Mouse (Mus musculus) forebrain, embryonic 16.5 days (tissue): ENCODE results near the gene Gm49337. TPM values are rescaled to one million over a fixed set of nuclear protein-coding genes. Genes with fewer than 3 reads are reported as not detected.
"Not testable (repeated sequence)": the region's sequence is repeated elsewhere in the genome, so short reads cannot be mapped to it uniquely, and the experiment has no call there.

Experiments
- ATAC-seq: fragments of 200-750 bp; cut with Nextera tagmentation; 2 replicates; pipeline ENCODE4 v1.8.0; 2017; ENCODE audit warnings: mild to moderate bottlenecking, moderate library complexity
- H3K27ac ChIP-seq: fragments of 300-500 bp; sonication (generic); 2 replicates; pipeline ENCODE4 v1.5.1; 2014; ENCODE audit warnings: low read length, control low read depth
- H3K27me3 ChIP-seq: fragments of 300-500 bp; sonication (generic); replicated peaks from 2 replicates; pipeline ENCODE4 v1.6.1; 2014; ENCODE audit warnings: low read length; ENCODE audit not compliant: control insufficient read depth, insufficient read depth
- H3K36me3 ChIP-seq: fragments of 300-500 bp; sonication (generic); 2 replicates; pipeline ENCODE4 v1.6.1; 2014; ENCODE audit not compliant: control insufficient read depth, insufficient read depth
- H3K4me1 ChIP-seq: fragments of 300-500 bp; sonication (generic); replicated peaks from 2 replicates; pipeline ENCODE4 v1.6.1; 2014; ENCODE audit warnings: low read length; ENCODE audit not compliant: control insufficient read depth, insufficient read depth
- H3K4me2 ChIP-seq: fragments of 300-500 bp; sonication (generic); 2 replicates; pipeline ENCODE4 v1.6.1; 2014; ENCODE audit warnings: mild to moderate bottlenecking, low read length, control low read depth
- H3K4me3 ChIP-seq: fragments of 300-500 bp; sonication (generic); replicated peaks from 2 replicates; pipeline ENCODE4 v1.5.1; 2014; ENCODE audit warnings: mild to moderate bottlenecking, low read length, control low read depth
- H3K9ac ChIP-seq: fragments of 300-500 bp; sonication (generic); replicated peaks from 2 replicates; pipeline ENCODE4 v1.6.1; 2014; ENCODE audit warnings: low read depth, low read length, control low read depth
- H3K9me3 ChIP-seq: fragments of 300-500 bp; sonication (generic); 2 replicates; pipeline ENCODE4 v1.6.1; 2016; ENCODE audit warnings: low read length; ENCODE audit not compliant: control insufficient read depth
- WGBS: fragments of 180-500 bp; shearing (Covaris S2); extraction: QIAGEN DNeasy Blood & Tissue Kit; methylation state at CpG from one replicate; pipeline ENCODE4 v1.1.7; 2014; 5-methylcytosine and 5-hydroxymethylcytosine counted together
- polyA plus RNA-seq: library from polyadenylated mRNA; unstranded; fragments of >200 nt; fragmentation: Nextera tagmentation; extraction: Ambion mirVana; gene quantifications from 2 replicates; pipeline ENCODE4 v1.2.1, GENCODE M21; 2015

The Gm49337 gene
- polyA plus RNA-seq, 1 experiment from 2014 or later, result not detected

DNA sequence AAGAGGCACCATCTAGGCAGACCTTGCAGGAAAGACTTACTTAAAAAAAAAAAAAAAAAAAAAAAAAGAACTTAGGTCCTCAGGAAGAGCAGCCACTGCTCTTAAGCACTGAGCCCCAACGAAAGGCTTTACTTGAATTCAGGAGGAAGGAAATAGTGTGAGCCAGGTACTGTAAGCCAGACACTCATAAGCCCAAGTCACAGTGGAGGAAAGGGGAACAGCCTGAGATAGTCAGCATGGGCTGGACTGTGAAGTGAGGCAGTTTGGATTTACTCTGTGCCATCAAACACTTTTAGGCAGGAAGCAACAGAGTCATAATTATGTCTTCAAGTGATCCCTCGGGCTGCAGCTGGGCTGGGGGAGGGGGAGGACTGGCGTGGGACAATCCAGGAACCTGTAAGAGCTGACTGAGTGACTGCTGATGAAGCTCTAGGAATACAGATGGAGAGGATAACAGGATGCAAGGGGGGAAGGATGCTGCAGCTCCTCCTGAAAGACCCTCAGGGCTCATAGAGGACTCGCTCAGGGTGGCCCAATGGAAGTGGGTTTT, 19.2 kb downstream of the Gm49337 start:
- ATAC-seq, result no peak
- 68% methylated on average over 4 of the region's 4 CpGs for WGBS

DNA sequence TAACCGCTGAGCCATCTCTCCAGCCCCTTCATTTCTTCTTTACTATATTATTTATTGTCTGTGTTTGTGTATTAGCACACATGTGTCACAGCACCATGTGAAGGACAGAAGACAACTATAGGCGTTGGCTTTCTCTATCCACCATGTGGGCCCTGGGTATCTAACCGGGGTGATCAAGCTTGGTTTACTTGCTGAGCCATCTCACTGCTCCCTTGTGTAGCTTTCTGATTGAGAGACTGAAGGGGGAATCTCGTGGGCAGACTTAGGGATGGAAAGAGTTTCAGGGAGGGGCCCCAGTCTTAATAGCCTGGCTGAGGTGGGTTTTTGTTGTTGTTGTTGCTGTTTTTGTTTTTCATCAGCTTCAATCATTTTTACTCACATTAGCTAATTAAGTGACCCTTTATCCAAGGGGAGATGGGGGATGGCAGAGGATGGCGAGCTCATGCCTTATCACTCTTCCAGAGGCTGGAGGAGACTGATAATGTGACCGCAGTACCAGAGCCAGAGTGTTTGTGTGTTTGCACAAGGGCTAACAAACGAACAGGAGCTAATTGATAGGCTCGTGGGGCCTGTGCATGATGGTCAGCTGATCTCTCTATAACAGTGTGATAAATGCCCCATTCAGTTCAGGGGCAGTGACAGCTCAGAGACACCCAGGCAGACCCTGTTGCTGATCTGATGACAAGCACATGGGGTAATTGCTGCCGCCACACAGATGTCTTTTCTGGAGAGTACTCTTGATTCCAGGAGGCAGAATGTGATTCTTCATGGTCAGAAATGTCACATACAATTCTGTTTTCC, 20.6 kb downstream of the Gm49337 start:
- H3K4me2 ChIP-seq, result no peak overlapping the region
- H3K36me3 ChIP-seq, result no peaks in the 10 kb centered on the region
- 64% methylated on average over 9 of the region's 9 CpGs for WGBS
- H3K4me1 ChIP-seq, result no peaks in the 10 kb centered on the region
- no peak overlapping the region for H3K4me3 ChIP-seq
- no peak overlapping the region for H3K9ac ChIP-seq
- no peaks in the 10 kb centered on the region for H3K9me3 ChIP-seq
- no peak for ATAC-seq
- H3K27ac ChIP-seq, result no peak overlapping the region
- no peaks in the 10 kb centered on the region for H3K27me3 ChIP-seq

More for the DNA sequence above, 19.2 kb downstream of the Gm49337 start:
- Histone ChIP-seq H3K4me2 (no peak overlapping the region), H3K4me3 (no peak overlapping the region), H3K9me3 (no peaks in the 10 kb centered on the region), H3K27me3 (no peaks in the 10 kb centered on the region), H3K27ac (no peak overlapping the region), H3K4me1 (no peaks in the 10 kb centered on the region), H3K36me3 (no peaks in the 10 kb centered on the region), H3K9ac (no peak overlapping the region)

DNA sequence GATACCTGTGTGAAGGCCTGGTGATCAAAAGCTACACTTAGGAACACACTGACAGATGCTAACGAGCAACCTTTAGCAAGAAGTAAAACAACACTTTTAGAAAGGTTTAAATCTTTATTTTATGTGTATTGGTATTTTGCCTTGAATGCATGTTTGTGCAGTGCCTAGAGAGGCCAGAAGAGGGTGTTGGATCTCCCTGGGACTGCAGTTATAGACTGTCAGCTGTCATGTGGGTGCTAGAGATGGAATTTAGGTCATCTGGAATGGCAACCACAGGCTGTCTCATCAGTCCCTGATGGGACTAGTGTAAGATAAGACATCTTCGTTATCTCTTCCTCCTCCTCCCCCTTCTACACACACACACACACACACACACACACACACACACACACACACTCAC, 25.2 kb downstream of the Gm49337 start:
- no peak for ATAC-seq
- Histone ChIP-seq H3K27me3 (no peaks in the 10 kb centered on the region), H3K27ac (no peak overlapping the region), H3K4me3 (no peak overlapping the region), H3K36me3 (no peaks in the 10 kb centered on the region), H3K9ac (no peak overlapping the region), H3K9me3 (no peaks in the 10 kb centered on the region), H3K4me2 (no peak overlapping the region), H3K4me1 (no peaks in the 10 kb centered on the region)
- WGBS, result 76% methylated on average over 2 of the region's 2 CpGs

DNA sequence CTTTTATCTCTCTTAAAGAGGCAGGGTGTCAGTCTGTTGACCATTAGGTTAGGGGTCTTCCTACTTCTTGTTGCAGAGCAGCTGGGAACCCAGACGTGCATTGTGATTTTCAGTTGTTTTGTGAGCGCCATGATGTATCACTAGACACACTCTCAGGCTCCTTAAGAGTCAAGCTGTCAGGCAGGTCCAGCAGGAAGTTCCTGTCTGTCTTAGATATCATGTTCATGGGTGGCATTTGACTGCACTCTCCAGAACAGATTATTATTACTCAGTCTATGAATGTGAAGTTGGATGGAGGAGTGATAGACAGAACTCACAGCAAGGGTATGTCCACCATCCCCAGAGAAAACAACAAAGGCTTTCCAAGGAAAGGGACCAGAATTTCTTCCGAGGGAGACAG, 31.2 kb downstream of the Gm49337 start:
- no peaks in the 10 kb centered on the region for H3K36me3 ChIP-seq
- H3K27ac ChIP-seq, result no peak overlapping the region
- H3K4me3 ChIP-seq, result no peak overlapping the region
- H3K9me3 ChIP-seq, result no peaks in the 10 kb centered on the region
- no peak overlapping the region for H3K4me2 ChIP-seq
- H3K27me3 ChIP-seq, result no peaks in the 10 kb centered on the region
- no peak for ATAC-seq
- WGBS, result 78% methylated on average over 3 of the region's 3 CpGs
- H3K4me1 ChIP-seq, result no peaks in the 10 kb centered on the region
- no peak overlapping the region for H3K9ac ChIP-seq

DNA sequence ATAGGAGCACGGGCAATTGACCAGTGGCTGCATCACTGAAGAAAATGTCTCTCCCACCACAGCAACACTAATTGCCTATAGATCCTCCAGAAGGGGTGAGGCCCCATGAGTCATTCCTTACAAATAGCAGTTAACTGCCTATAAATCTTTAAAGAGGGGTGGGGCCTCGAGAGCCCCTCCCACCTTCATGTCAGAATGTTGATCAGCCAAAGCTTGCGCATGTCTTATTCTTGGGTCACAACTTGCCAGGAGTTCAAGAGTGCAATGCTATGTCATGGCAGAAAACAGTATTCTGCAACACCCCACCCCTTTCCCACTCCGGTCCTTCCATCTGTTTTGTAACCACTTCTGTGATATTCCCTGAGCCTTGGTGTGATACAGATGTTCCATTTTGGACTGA, 33.3 kb downstream of the Gm49337 start:
- Histone ChIP-seq H3K9me3 (no peaks in the 10 kb centered on the region), H3K4me1 (no peaks in the 10 kb centered on the region), H3K36me3 (no peaks in the 10 kb centered on the region), H3K4me2 (no peak overlapping the region), H3K9ac (no peak overlapping the region), H3K27me3 (no peaks in the 10 kb centered on the region), H3K27ac (no peak overlapping the region), H3K4me3 (no peak overlapping the region)
- no peak for ATAC-seq
- 90% methylated on average over 4 of the region's 4 CpGs for WGBS

- ATAC-seq, result no peak
- no peaks in the 10 kb centered on the region for H3K9me3 ChIP-seq
- H3K9ac ChIP-seq, result no peak overlapping the region
- no peak overlapping the region for H3K4me3 ChIP-seq
- no peaks in the 10 kb centered on the region for H3K36me3 ChIP-seq
- H3K4me2 ChIP-seq, result no peak overlapping the region
- no peak overlapping the region for H3K27ac ChIP-seq
- H3K4me1 ChIP-seq, result no peaks in the 10 kb centered on the region
- H3K27me3 ChIP-seq, result no peaks in the 10 kb centered on the region
- 78% methylated on average over 1 of the region's 1 CpGs for WGBS
Measured at GRCm38 (mm10) chr4:116208891-116209290, 35.7 kb downstream of the Gm49337 start.

DNA sequence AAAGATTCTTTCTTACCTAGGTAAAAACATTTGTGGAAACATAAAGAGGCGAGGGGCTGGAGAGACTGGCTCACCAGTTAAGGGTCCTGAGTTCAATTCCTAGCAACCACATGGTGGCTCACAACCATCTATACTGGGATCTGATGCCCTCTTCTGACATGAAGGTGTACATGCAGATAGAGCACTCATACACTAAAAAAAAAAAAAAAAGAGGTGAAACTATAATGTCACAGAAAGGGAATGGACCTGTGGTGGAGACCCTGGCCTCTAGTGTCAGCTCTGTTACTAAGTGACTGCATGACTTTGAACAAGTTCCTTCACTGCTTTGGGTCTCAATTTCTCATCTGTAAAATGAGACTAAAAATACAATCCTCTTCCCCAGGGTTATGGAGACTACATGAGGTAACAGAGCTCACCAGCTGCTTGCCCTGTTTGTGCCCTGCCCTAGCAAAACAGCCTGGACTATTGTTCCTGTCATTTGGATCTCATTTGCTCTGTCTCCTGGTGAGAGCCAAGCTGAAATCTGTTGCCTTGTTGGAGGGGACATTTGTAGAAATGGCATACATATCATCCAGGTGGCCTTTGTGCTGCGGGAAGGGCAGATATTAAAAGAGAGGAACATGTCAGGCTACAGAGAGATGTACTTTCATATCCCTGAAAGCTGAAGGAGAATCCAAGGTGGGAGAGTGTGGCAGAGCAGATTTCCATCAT, 42.9 kb downstream of the Gm49337 start:
- no peak overlapping the region for H3K27ac ChIP-seq
- H3K4me1 ChIP-seq, result peaks cover 8% of the 10 kb centered on the region
- ATAC-seq, result no peak
- H3K4me2 ChIP-seq, result no peak overlapping the region
- H3K9me3 ChIP-seq, result no peaks in the 10 kb centered on the region
- no peak overlapping the region for H3K4me3 ChIP-seq
- H3K9ac ChIP-seq, result no peak overlapping the region
- 91% methylated on average over 2 of the region's 2 CpGs for WGBS
- no peaks in the 10 kb centered on the region for H3K27me3 ChIP-seq
- H3K36me3 ChIP-seq, result no peaks in the 10 kb centered on the region

DNA sequence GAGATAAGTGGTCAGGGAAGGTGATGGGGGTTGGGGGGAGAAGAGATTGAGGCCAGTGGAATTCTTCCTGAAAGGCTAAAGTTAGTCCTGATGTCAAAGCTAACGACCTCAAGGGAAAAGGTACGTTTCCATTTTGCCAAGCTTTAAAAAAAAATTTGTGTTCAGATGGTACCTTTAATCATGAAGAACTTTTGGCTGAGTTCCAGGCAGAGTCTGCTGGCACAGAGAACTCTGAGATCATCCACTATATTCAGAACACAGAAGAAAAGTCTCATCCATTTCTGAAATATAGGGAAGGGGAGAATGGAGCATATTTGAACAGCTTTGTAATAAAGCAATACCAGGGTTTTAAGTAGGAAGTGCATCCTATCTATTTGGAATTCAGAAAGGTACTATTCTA, 43.9 kb downstream of the Gm49337 start:
- Histone ChIP-seq H3K4me1 (peaks cover 8% of the 10 kb centered on the region), H3K9me3 (no peaks in the 10 kb centered on the region), H3K27ac (no peak overlapping the region), H3K4me3 (no peak overlapping the region), H3K9ac (no peak overlapping the region), H3K4me2 (no peak overlapping the region), H3K27me3 (no peaks in the 10 kb centered on the region), H3K36me3 (no peaks in the 10 kb centered on the region)
- no peak for ATAC-seq
- 32% methylated on average over 2 of the region's 2 CpGs for WGBS

DNA sequence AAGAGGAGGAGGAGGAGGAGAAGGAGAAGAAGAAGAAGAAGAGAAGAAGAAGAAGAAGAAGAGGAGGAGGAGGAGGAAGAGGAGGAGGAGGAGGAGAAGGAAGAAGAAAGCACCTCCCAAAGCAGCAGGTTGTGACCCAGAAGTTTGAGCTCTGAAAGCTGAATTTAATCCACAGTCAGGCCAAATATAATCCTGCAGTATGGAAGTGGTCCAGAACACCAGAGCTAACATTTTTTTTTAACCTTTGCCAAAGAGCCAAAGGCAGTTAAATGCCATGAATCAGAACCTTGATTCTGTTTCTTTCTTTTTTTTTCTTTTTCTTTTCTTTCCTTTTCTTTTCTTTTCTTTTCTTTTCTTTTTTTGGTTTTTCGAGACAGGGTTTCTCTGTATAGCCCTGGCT, 44.5 kb downstream of the Gm49337 start:
- H3K27me3 ChIP-seq, H3K36me3 ChIP-seq, H3K4me3 ChIP-seq, H3K9me3 ChIP-seq, H3K4me1 ChIP-seq, ATAC-seq, H3K27ac ChIP-seq, H3K4me2 ChIP-seq, H3K9ac ChIP-seq: not testable (repeated sequence)
- 91% methylated on average over 1 of the region's 1 CpGs for WGBS
